Mouse (Mus musculus) hindbrain, embryonic 15.5 days (tissue): ENCODE results near the gene Topors. TPM values are rescaled to one million over a fixed set of nuclear protein-coding genes. Genes with fewer than 3 reads are reported as not detected.

Experiments
- ATAC-seq: fragments of 200-750 bp; cut with Nextera tagmentation; 2 replicates; pipeline ENCODE4 v1.8.0; 2017; ENCODE audit warnings: low read depth, moderate number of reproducible peaks, moderate TSS enrichment; ENCODE audit not compliant: low FRiP score
- H3K27ac ChIP-seq: fragments of 300-500 bp; sonication (generic); replicated peaks from 2 replicates; pipeline ENCODE4 v1.5.1; 2015; ENCODE audit warnings: mild to moderate bottlenecking, inconsistent platforms
- H3K27me3 ChIP-seq: fragments of 300-500 bp; sonication (generic); 2 replicates; pipeline ENCODE4 v1.6.1; 2015; ENCODE audit warnings: control low read depth, inconsistent platforms
- H3K36me3 ChIP-seq: fragments of 300-500 bp; sonication (generic); 2 replicates; pipeline ENCODE4 v1.6.1; 2015; ENCODE audit warnings: control low read depth, inconsistent platforms
- H3K4me1 ChIP-seq: fragments of 300-500 bp; sonication (generic); replicated peaks from 2 replicates; pipeline ENCODE4 v1.6.1; 2015; ENCODE audit warnings: control low read depth, inconsistent platforms
- H3K4me2 ChIP-seq: fragments of 300-500 bp; sonication (generic); 2 replicates; pipeline ENCODE4 v1.6.1; 2015; ENCODE audit warnings: moderate library complexity, mild to moderate bottlenecking, inconsistent platforms
- H3K4me3 ChIP-seq: fragments of 300-500 bp; sonication (generic); 2 replicates; pipeline ENCODE4 v1.5.1; 2015; ENCODE audit warnings: mild to moderate bottlenecking, inconsistent platforms
- H3K9ac ChIP-seq: fragments of 300-500 bp; sonication (generic); 2 replicates; pipeline ENCODE4 v1.6.1; 2015; ENCODE audit warnings: inconsistent platforms
- H3K9me3 ChIP-seq: fragments of 300-500 bp; sonication (generic); 2 replicates; pipeline ENCODE4 v1.6.1; 2016; ENCODE audit warnings: control low read depth, inconsistent platforms
- WGBS: fragments of 180-500 bp; shearing (Covaris S2); methylation state at CpG from one replicate; pipeline ENCODE4 v1.1.7; 2015; 5-methylcytosine and 5-hydroxymethylcytosine counted together
- polyA plus RNA-seq: library from polyadenylated mRNA; unstranded; fragments of >200 nt; fragmentation: Nextera tagmentation; extraction: Ambion mirVana; gene quantifications from 2 replicates; pipeline ENCODE4 v1.2.1, GENCODE M21; 2015

Topors gene
- polyA plus RNA-seq, 1 experiment from 2014 or later: 29.2 TPM

DNA sequence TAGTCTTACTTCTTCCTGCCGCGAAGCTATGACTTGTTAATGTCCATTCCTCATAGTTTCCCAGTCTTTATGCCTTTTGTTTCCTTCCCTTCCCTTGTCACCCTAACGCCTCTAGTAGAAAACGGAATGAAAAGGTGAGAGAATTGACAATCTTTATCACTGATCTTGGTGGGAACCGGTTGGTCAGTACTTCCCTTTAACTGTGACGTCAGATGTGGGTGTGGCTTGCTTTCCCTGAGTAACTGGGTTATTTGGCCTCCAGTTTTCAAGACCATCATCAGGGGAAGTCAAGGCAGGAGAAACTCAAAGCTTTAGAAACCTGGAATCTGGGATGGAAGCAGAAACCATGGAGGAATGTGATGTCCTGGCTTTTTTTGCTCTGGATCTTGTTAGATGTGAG is 27.7 kb downstream of the Topors start:
- no peaks in the 10 kb centered on the region for H3K36me3 ChIP-seq
- no peaks in the 10 kb centered on the region for H3K9me3 ChIP-seq
- no peak overlapping the region for H3K4me2 ChIP-seq
- no peaks in the 10 kb centered on the region for H3K27me3 ChIP-seq
- ATAC-seq: no peak
- H3K27ac ChIP-seq: no peak overlapping the region
- peaks cover 17% of the 10 kb centered on the region for H3K4me1 ChIP-seq
- H3K9ac ChIP-seq: no peak overlapping the region
- 59% methylated on average over 6 of the region's 6 CpGs for WGBS
- no peak overlapping the region for H3K4me3 ChIP-seq

DNA sequence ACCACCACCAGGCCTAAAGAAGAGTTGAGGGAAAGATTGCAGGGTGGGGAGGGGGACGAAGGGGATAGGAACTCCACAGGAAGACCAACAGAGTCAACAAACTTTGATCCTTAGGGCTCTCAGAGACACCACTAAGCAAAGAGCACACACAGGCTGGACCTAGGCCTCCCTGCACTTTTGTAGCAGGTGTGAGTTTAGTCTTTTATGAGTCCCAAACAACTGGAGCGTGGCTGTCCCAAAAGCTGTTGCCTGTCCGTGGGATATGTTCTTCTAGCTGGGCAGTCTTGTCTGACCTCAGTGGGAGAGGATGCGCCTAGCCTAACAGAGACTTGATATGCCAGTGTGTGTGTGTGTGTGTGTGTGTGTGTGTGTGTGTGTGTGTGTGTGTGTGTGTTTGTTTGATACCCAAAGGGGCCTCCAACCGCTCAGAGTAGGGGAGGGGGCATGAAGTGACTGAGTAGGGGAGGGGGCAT is 29.3 kb downstream of the Topors start:
- Histone ChIP-seq H3K9me3 (no peaks in the 10 kb centered on the region), H3K4me1 (peaks cover 17% of the 10 kb centered on the region), H3K36me3 (no peaks in the 10 kb centered on the region), H3K4me3 (peak overlapping the region; percentile 43), H3K27ac (no peak overlapping the region), H3K27me3 (no peaks in the 10 kb centered on the region), H3K4me2 (peak overlapping the region; percentile 71), H3K9ac (no peak overlapping the region)
- WGBS: 50% methylated on average over 5 of the region's 5 CpGs
- no peak; the same call in 1 of the 2 replicates for ATAC-seq

- Histone ChIP-seq H3K27me3 (no peaks in the 10 kb centered on the region), H3K4me3 (peak within 1 kb of the TSS; percentile 43), H3K9ac (peak within 1 kb of the TSS; percentile 41), H3K4me2 (peak within 1 kb of the TSS; percentile 71), H3K27ac (no peak within 1 kb of the TSS), H3K36me3 (no peaks in the 10 kb centered on the region), H3K9me3 (no peaks in the 10 kb centered on the region), H3K4me1 (peaks cover 17% of the 10 kb centered on the region)
- 5% methylated on average over 33 of the region's 35 CpGs for WGBS
- ATAC-seq: peak; percentile 54; the same call in 1 of the 2 replicates
Measured at GRCm38 (mm10) chr4:40239409-40240271, 30.0 kb downstream of the Topors start, which contains the start of gene Ddx58. Gene Ddx58 (minus strand): TSS chr4:40239828.

DNA sequence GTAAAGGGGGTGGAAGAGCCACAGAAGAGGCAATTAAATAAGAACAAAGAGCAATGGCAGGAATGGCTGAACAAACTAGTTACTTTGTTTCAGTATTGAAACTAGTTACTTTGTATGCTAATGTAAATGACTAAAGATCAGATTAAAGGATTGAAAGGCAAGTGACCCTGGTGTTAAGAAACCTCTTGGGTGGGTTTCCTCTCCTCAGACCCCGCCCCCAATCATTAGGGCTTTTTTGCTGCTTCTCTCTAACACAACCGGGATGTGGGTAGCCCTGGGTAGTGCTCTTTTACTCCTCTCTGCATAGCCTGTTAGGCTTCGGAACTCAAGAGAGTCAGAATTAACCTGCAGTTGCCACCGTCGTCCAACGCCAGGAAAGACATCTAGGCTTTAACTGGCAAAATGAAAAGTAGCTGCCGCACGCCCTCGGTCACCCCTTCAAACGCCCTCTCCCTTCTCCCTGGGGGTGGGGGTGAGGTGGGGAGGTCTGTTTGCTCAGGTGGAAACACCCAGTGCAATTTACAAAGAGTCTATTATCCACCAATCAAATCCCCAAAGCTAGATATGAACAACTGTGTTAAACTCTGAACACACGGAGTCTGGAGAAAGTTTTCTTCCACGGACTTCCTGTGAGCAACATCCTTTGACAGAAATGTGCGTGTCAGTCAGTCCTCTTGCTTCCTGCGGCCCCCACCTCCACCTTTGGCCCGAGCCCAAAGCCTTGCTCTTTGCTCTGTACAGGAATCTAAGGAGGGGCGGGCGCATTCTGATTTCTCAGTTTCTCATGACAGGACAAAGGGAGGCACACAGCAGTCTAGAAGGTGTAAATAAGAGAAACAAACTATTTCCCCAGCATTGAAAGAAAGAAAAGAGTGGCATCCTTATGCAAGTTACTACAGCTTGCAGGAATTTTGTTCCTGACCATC is 30.9 kb downstream of the Topors start:
- H3K4me1 ChIP-seq: peaks cover 17% of the 10 kb centered on the region
- WGBS: 2% methylated on average over 17 of the region's 17 CpGs
- H3K27ac ChIP-seq: no peak overlapping the region
- peak overlapping the region; percentile 71 for H3K4me2 ChIP-seq
- no peaks in the 10 kb centered on the region for H3K9me3 ChIP-seq
- H3K36me3 ChIP-seq: no peaks in the 10 kb centered on the region
- H3K9ac ChIP-seq: peak overlapping the region; percentile 41; the same call in 1 of the 2 replicates
- 0 out of 2 replicates have a peak, but pooled peaks have one; percentile 27 for ATAC-seq
- peak overlapping the region; percentile 43 for H3K4me3 ChIP-seq
- no peaks in the 10 kb centered on the region for H3K27me3 ChIP-seq

- no peaks in the 10 kb centered on the region for H3K9me3 ChIP-seq
- peaks cover 17% of the 10 kb centered on the region for H3K4me1 ChIP-seq
- no peak overlapping the region for H3K4me3 ChIP-seq
- 93% methylated on average over 4 of the region's 4 CpGs for WGBS
- H3K27ac ChIP-seq: no peak overlapping the region
- no peak overlapping the region for H3K4me2 ChIP-seq
- H3K9ac ChIP-seq: no peak overlapping the region
- no peaks in the 10 kb centered on the region for H3K27me3 ChIP-seq
- no peaks in the 10 kb centered on the region for H3K36me3 ChIP-seq
- no peak for ATAC-seq
Measured at GRCm38 (mm10) chr4:40236829-40237228, 32.8 kb downstream of the Topors start.

GRCm38 (mm10) chr4:40234256-40234655 is 35.4 kb downstream of the Topors start:
- Histone ChIP-seq H3K4me1 (peaks cover 10% of the 10 kb centered on the region), H3K36me3 (no peaks in the 10 kb centered on the region), H3K4me3 (no peak overlapping the region), H3K4me2 (no peak overlapping the region), H3K27me3 (no peaks in the 10 kb centered on the region), H3K9me3 (no peaks in the 10 kb centered on the region), H3K9ac (no peak overlapping the region), H3K27ac (no peak overlapping the region)
- ATAC-seq: no peak
- 78% methylated on average over 6 of the region's 6 CpGs for WGBS

DNA sequence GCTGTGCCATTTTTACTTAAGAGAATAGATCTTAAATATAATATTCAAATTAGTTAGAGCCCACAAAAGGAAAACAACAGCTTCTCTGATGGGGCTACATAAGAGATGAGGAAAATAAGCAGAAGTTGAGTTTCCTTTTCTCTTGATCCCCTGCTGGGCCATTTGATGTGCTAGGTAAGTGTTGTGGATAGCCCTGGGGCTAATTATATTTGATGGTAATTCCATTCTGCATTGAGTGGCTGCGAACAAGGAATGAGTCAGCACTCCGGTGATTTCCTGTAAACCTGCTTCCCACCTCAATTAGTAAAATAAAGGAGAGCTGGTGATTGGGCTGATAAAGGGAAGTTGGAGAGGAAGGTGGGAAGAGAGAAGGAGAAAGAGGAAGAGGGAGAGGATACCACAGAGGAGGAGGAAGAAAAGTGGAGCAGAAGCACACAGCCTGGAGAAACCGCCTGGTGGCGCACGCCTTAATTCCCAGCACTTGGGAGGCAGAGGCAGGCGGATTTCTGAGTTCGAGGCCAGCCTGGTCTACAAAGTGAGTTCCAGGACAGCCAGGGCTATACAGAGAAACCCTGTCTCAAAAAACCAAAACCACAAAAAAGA is 36.5 kb downstream of the Topors start:
- 92% methylated on average over 7 of the region's 7 CpGs for WGBS
- Histone ChIP-seq H3K9ac (no peak overlapping the region), H3K4me2 (no peak overlapping the region), H3K4me1 (no peaks in the 10 kb centered on the region), H3K9me3 (no peaks in the 10 kb centered on the region), H3K36me3 (no peaks in the 10 kb centered on the region), H3K27ac (no peak overlapping the region), H3K4me3 (no peak overlapping the region), H3K27me3 (no peaks in the 10 kb centered on the region)
- ATAC-seq: no peak

DNA sequence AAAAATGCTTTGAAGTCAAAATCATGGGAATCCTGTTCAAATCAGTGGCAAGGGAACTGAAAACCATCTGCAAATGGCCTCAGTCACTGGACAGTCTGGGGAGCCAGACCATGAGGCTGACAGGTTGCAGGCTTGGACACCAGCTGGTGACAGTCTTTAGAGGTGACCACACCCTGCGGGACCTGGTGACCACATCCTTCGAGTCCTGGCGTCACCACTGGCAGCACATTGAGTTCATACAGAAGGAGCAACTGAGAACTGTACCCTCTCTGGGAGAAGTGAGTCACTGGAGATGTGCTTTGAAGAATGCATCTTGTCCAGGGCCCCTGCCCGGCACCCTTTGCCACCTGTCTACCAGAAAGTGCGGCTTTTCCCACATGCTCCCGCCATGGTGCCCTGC is 39.9 kb downstream of the Topors start:
- whole genome bisulfite sequencing: 96% methylated on average over 6 of the region's 6 CpGs
- no peak for ATAC-seq
- Histone ChIP-seq H3K4me1 (no peaks in the 10 kb centered on the region), H3K4me3 (no peak overlapping the region), H3K27ac (no peak overlapping the region), H3K4me2 (no peak overlapping the region), H3K36me3 (no peaks in the 10 kb centered on the region), H3K27me3 (no peaks in the 10 kb centered on the region), H3K9ac (no peak overlapping the region), H3K9me3 (no peaks in the 10 kb centered on the region)

DNA sequence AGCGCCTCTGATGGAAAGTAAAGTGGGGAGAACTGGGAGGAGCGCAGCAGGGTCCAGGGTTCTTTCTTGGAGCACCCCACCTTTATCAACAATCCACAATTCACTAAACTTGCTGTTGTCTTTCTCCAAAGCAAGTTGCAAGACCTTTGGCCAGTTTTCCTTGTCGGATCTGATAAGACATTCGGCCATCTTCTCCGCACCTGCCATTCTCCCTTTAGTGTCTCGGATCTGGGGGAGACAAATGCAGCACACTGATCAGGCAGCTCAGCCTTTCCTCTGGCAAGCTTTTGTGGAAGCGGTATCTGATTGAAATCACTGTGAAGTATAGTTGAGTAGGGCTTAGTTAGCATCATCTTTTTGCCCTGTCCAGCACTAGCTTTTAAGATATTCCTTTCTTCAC is 41.8 kb downstream of the Topors start:
- Histone ChIP-seq H3K27ac (no peak overlapping the region), H3K4me3 (no peak overlapping the region), H3K36me3 (no peaks in the 10 kb centered on the region), H3K9ac (no peak overlapping the region), H3K9me3 (no peaks in the 10 kb centered on the region), H3K27me3 (no peaks in the 10 kb centered on the region), H3K4me2 (no peak overlapping the region), H3K4me1 (no peaks in the 10 kb centered on the region)
- WGBS: 91% methylated on average over 7 of the region's 7 CpGs
- ATAC-seq: no peak

GRCm38 (mm10) chr4:40227131-40227530 is 42.5 kb downstream of the Topors start:
- Histone ChIP-seq H3K9ac (no peak overlapping the region), H3K4me2 (no peak overlapping the region), H3K9me3 (no peaks in the 10 kb centered on the region), H3K27ac (no peak overlapping the region), H3K27me3 (no peaks in the 10 kb centered on the region), H3K36me3 (no peaks in the 10 kb centered on the region), H3K4me3 (no peak overlapping the region), H3K4me1 (no peaks in the 10 kb centered on the region)
- 93% methylated on average over 11 of the region's 11 CpGs for WGBS
- ATAC-seq: no peak

- H3K4me2 ChIP-seq: no peak overlapping the region
- H3K4me1 ChIP-seq: no peaks in the 10 kb centered on the region
- 77% methylated on average over 5 of the region's 5 CpGs for WGBS
- no peak overlapping the region for H3K9ac ChIP-seq
- no peak for ATAC-seq
- no peaks in the 10 kb centered on the region for H3K9me3 ChIP-seq
- H3K27ac ChIP-seq: no peak overlapping the region
- H3K4me3 ChIP-seq: no peak overlapping the region
- H3K36me3 ChIP-seq: no peaks in the 10 kb centered on the region
- no peaks in the 10 kb centered on the region for H3K27me3 ChIP-seq
Measured at GRCm38 (mm10) chr4:40226095-40226494, 43.6 kb downstream of the Topors start.
